Mouse (Mus musculus): ENCODE measurements at regions not wholly inside any gene's neighbourhood (a gene's known extent, or its start where the extent isn't known, plus 50 kb on each side); places are given as distances from the start of the nearest gene placed in this dataset.

DNA sequence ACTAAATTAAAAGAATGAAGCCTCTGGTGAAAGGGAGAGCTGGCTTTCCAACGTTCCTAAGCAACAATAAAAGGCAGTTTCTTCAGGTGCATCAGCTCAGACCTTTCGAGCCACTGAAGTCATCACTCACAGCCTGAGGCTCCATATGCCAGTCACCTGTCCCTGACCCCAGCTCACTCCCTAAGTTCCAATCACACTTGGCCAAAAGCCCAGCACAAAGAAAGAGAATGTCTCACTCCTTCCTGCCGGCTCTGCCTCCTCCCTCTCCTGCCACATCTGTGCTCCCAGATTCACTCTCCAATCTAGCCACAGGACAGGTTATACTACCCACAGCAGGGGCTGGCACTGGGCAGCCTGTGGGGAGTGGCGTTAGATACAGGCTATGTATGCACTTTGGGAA is 150.7 kb downstream of the Psat1 start:
- DNase-seq, result no peak

DNA sequence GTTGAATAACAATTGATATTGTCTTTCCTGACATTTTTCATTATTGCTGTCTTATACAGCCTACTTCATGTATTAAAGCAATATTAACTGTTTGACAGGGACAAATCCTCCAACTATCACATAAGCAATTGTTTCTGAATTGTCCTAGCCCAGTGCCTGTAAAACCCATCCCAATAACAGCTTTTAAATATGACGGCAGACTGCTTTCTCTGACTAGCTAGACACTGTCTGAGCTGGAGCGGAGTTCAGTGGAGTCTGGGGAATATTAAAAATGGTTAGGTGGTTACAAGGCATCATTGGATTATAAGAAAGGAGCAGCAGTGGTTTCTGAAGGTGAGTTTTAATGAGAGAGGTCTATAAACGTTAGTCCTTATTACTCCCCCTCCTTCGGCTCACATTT is 155.2 kb downstream of the Psat1 start:
- DNase-seq, result no peak

DNA sequence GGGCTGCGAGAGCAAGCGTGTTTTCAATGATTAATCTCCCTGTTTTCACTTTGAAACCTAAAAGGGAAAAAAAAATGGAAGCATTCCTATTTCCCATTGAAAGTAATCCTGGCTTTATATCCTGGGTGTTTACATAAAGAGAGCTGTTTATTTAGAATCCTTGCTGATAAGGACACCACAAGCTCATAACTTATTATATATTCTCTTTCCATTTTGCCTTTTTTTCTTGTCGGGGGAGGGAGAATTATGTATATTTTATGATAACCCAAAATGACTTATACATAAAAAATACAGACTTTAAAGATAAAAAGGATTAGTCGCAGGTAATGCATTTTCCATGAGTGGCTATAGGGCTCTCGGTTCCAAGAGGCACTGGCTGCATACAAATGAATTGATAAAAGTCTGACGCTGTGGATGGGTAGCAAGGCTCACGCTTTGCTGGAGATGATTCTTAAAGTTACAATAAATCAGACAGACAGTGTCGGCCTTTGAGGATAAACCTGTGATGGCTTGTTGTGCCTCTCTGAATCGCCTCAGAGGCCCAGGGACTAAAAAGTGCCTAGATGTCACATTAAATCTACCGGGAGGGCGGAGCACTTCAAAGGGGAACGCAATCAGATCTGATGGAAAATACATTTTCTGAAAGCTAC is 155.7 kb downstream of the Psat1 start:
- DNase-seq, result no peak

DNA sequence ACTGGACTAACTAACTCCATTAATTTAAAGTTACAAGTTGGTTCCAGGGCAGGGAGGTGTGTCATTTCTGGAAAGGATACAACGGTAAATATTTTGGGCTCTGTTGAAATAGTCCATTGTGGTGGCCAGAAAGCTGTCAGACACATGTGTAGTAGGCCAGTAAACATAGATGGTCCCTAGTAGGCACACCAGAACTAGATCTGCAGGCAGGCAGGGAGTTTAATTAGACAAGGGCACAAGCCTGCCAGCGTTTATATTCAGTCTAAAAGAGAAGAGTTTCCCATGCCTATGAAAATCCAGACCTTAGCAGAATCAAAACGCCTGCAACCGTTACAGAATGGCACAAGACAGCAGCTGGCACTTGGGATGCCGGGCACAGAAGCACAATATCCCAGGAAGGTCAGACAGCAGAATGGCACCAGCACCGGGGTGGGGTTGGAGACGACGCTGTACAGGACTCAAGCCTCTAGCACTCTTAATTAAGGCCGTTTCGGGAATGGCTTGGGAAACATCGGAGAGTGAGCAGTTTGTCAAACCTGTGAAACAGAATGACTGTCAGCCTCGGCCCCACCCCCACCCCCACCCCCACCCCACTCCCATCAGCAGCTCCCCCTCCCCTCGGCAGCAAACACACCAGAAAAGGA is 156.4 kb downstream of the Psat1 start:
- no peak for DNase-seq

DNA sequence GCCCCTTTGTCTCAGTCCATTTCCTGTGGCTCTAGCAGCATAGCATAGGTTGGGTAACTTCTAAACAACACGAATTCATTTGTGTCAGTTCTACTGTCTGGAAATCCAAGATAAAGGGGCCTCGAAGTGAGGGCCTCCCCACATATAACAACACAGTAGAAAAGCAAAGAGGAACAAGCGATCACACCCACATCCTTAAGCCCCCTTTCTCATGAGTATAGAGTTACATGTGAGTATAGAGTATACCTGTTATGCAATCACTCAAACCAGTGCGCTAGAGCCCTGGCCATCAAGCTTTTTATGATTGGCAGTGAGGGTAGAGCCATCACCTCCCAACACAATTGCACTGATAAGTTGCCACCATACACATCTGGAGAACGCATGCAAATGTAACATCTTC is 157.4 kb downstream of the Psat1 start:
- DNase-seq, result no peak

DNA sequence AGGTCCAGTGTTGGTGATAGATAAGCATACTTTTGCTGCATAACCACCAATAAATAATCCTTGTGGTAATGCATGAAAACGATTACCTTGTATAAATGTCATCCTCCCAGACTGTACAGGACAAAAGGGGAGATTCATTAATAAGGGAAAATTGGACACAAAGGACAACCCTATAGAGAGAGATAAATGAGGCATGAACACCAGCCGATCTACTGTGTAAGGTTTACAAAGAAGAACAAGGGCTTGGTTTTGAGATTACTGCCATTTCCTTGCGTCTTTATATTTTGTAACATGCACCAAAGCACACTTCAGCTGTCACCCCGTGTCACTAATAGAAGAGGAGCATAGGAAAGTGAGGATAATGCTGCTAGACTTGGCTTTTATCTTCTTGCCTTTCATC is 162.5 kb downstream of the Psat1 start:
- DNase-seq, result no peak

DNA sequence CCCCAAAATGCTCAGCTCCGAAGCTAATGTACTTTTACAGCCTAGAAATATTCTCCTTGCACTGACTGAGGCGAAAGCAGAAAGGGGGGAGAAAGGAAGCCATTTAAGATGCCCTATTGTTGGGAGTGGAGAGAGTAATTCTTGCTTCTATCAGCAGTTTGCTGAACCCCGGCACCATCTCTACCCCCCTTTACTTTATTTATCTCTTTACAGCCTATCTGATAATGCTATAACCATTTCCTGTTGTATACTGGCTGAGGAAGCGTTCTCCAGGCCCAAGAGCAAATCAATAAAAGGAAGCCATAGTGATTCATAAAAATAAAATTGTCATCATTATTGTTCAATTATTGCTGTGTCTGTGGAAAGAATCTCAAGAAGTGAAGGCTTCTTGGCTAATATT is 177.5 kb downstream of the Psat1 start:
- no peak for DNase-seq

DNA sequence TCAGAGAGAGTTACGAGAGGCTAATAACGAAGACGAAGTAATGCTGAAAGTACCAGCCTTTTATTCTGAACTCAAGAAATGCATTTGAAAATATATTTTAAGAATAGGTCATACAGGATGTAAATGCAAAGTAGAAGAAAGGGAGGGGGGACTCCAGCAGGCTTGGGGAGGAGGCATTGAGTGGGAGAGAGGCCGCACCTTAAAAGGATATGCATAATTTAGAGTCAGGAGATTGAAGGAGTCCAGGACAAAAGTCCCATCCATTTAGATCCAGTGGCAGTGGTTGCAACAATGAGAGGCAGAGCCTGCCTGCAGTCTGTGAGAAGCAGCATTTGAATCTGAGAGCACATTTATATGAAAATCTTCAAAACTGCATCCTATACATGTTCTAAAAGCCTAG is 186.1 kb downstream of the Psat1 start:
- DNase-seq, result no peak

DNA sequence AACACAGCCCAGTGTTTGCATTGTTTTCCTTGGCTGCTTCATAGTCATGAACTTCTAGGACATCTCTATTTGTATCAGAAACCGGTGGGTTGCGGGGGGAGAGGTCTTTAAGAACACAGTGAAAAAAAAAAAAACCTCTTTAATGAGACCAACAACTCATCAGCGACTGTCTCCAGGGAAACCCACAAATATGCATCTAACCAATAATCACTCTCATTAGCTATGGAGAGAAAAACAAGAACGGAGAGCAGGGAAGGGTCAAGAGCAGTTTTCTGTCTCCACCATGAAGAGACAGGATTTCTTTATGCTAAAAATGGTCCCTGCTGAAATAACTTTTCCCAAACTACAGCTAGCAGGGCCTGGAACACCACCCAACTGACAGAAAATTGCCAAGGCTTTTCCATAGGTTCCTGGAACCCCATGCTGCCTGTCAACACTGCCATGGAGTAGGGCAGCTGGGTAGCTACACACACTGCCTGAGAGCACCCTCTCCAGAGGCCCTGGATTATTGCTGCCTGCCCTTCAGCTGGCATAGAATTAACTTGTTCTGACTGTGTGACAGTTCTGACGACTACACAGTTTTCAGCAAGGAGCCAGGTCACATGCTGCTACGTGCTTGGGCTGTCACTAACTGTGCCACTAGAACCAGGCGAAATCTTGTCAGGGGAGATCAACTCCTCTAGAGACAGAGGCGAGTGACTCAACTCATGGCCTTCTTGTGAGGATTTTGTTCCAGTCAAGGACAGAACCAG is 201.9 kb downstream of the Psat1 start:
- no peak for DNase-seq

DNA sequence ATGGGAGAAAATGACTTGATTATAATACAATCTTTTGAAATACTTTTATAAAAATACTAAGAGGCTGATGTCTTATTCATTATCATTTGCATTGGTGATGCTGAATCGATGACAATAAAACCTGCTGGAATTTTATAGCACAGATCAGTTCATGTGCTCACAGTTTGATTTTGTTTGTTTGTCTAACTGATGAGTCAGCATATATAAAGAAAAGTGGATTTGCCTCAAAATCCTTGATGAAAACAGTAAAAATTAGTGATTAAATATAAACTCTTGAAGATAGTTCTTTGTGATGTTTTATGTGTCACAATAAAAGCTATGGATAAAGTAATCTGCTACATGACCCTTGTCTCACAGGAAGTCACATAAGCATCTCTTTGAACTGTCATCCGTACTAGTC is 210.9 kb downstream of the Psat1 start:
- DNase-seq, result no peak

DNA sequence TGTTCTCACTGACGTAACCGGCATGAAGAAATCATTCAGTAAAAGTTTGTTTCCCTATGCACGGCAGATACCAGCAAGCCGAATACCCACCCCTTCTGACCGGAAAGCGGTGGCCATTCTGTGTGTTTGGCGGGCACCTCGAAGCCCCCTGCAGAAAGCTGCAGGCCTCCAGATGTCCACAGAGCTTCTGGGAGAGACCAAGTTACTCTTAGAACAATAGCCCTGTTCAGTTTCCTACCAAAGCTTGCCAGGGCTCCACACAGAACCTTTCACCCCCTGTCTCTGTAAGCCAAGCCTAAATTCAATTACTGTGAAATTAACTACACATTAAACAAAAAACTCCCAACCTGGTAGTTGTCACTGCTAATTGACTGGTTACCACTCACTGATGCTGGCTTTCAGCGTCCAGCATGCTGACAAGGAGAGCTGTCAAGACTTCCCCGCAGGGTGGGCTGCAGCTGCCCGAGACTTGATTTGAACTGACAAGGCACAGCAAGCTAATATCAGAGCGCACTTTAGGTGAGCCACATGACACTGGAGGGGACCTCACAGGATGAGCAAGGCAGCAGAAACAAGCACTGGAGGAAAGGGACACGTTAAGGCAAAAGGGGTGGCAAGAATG is 220.2 kb downstream of the Psat1 start:
- no peak for DNase-seq

DNA sequence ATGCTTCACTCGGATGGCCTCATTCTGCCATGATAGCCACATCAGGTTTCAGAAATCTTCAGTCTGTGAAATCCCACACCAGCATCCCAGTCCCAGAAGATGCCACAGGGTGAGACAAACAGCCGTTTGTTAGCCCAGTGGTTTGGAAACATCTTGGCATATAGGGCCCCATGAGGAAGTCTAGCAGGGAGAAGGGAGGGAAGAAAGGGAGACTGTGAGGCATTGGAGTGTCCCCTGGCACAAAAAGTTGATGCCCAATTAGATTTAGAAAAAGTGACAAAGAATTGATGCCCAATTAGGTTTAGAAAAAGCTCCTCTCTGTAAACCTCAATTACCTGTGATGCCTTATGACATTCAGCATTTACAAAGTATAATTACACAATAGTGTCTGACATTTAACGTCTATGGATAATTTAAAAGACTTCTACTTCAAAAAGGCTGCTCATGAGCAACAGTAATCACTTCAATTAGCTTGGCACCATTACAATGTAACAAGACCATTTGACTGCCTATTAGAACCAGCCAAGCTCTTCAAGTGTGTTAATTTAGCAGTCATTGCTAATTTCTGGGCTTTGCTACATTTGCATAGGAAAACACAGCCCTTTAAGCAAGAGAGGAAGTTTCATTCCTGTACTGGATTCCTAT is 254.6 kb downstream of the Psat1 start:
- DNase-seq, result no peak

DNA sequence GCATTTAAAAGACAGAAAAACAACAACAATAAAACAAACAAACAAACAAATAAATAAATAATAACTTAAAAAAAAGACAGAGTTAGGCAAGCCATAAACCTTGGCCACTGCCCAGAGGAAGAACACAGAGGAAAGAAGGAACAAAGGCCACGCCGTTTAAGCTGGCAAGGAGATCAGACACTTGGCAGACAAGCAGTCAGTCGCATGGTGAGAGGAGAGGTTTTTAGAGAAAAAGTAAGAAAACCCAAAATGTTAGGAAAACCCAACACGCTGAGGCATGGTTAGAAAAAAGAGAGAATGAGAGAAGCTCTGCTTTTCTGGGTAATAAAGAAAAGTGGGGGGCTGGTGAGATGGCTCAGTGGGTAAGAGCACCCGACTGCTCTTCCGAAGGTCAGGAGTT is 277.1 kb downstream of the Psat1 start:
- no peak for DNase-seq

DNA sequence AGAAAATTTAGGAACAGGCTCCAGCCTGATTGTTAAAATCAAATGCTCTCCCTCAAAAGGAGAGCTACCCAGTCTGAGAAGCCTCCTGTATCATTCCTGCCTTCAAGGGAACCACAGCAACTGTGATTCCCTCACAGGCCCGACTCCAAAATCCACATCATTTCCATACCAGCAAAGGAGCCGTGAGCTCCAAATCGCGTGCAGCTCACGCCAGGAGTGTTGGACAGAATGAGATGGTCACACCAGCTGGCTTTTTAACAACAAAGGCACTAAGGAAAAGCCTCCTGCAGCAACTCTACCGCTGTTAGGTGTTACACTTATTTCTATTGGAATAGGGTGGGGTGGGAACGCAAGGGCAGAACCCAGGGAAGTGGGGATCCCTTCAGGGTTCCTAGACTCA is 277.6 kb downstream of the Psat1 start:
- no peak for DNase-seq

DNA sequence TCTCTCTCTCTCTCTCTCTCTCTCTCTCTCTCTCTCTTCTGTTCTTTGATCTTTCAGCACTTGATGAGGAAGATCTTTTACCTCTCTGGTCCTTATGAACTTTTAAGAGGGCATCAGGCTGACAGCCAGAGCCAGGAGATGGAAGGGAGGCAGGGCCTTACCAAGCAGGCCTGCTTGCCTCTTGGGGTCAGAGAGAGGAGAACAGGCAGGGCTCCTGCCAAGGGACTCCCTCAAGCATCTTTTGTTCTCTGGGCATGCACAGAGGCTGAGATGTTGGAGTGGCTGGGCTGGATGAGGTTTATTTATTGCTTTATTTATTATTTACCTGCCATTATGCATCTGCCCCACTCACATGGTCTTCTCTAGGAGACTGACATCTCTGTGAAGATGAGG is 278.5 kb downstream of the Psat1 start:
- DNase-seq, result no peak

DNA sequence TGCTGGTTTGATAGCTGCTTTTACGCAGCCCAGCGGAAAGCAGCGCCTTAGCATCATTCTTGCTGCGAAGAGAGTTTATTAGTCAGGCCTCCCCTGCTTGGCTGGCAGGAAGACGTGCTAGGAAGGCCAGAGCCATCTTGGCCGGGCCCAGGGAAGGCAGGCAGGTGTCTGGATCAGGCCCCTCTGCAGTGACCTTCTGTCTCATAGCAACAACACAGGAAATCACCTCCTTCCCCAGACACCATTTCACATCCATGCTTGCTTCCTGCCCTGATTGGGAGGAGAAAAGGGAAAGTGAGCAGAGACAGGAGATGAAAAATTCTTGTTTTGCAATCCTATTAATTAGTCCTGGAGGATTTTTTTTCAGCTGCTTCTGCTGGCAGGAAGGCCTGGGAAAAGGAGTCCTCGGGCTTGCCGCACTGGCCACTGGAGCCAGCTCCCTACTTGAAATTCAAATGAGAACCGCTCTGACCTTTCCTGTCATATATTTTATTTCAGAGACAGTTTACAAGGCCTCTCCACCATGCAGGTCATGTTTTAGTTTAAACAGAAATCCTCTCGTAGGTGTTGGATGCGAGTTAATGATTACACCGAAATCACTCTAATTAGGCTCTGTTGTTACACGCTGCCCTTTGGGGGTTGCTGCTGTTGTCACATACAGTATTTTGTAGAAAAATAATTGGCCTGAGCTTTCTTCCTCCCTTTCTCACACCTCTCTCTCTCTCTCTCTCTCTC is 279.1 kb downstream of the Psat1 start:
- peak; percentile 6 for DNase-seq

DNA sequence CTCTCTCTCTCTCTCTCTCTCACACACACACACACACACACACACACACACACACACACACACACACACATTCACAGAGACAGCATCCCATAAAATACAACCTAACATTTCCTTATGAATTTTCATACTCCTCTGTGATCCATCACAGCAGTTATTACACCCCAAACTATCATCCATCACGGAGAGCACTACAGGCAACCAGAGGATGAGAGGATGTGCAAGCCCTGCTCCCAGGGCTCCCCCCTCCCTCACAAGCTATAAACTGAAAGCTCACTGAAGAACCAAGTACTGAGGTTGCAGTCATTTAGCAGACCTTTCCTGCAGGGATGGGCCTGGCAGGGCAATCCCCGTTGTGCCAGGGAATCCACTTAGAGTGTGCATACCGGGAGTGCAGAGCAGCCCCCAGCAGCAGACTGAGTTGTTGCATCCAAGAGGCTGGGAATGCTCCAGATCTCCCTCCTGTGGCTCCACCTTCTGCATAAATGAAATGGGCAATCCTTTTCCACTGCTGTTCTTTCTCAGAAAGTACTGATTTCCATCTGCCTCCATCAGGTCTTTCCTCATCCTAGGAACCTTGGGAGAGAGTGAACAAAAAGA is 283.4 kb downstream of the Psat1 start:
- DNase-seq, result no peak

DNA sequence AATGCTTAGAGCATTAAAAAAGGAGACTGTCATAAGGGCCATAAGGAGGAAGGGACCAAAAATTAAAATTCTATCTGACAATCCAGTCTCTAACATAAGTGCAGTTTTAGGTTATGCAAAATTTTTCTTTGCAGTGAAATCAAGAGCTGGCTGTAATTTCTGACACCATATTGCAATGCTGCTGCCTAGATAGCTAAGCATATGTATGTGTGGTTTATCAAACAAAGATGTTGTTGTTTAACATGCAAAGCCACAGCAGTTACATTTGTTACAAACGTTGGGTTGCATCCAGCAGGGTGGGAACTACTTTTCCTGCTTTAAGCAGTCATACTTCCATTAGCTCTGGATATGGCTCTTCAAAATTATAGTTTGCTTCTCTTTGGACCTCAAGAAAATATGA is 288.5 kb downstream of the Psat1 start:
- no peak for DNase-seq

DNA sequence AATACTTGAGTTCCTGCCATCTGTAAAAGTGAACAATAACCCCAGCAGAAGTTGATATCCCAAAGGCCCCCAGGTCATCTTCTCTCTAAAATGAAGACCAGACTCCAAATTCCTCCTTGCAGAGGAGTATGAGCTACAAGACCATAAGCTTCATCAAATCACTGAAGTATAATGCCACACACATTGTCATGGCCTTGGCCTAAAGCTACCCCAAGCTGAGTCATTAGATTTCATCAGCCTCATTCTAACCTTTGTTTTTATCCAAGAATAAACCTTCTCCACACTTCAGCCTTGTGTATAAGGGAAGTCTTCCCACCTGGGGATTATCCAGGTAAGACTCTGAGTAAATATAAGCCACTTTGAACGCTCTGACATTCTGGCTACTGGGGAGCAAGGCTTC is 289.3 kb downstream of the Psat1 start:
- no peak for DNase-seq

DNA sequence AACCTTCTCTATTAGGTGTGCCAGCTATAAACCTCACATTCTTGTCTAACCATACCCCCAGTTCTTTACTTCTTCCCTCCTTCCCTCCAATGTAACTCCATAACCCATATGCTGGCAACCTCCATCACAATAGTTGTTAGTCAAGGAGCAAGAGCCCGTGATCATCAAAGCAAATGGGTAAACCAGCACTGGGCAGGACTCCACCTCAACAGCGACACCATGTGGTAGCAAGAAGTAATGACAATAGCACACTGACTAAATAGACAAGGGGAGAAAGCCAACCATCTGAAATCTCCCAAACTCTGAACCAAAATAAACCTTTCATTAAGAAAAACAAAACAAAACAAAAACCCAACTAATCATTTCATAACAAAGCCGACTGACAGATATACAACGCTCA is 297.8 kb downstream of the Psat1 start:
- DNase-seq, result no peak

DNA sequence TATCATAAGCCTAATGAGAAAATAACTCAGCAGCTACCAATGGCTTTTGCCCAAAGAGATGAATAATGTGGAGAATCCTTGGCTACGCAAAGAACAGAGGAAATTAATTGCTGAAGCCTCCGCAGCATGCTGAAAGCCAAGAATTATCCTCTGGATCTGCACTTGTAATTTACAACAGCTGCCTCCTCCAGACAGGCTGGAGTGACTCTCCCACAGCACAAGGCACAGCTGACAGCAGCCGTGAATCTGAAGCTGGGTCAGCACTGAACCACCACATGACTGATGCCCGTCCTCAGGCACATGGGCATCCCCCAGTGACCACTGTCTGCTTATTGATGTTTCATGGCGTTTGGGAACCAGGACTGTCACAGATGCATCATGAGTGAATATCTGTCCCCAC is 299.8 kb downstream of the Psat1 start:
- no peak for DNase-seq

DNA sequence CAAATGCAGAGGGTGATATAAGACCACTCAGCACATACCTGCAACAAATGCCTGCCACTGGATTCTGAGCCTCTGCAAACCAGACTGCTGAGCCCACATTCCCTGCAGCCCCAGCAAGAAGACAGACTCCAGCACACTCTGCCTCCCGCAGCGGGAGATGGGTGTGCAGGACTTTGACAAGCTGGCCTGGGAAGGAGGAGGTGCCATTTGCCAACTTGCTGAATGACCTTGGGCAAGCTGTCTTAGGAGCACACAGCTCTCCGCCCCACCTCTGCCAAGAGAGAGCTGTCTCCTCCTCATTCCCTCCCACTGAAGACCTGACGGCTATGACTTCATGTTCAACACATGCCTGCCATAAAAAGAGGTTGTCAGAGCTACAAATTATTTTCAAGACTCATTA is 302.4 kb downstream of the Psat1 start:
- no peak for DNase-seq
